Mouse (Mus musculus): ENCODE results near the gene Zcchc14. TPM values are rescaled to one million over a fixed set of nuclear protein-coding genes. Genes with fewer than 3 reads are reported as not detected.
"Not testable (repeated sequence)": the region's sequence is repeated elsewhere in the genome, so short reads cannot be mapped to it uniquely, and the experiment has no call there.

Zcchc14 gene
- total RNA-seq, 2 experiments from 2014 or later: 60.9 to 65.2 TPM

GRCm38 (mm10) chr8:121631645-121632071 lies 21.0 kb downstream of the Zcchc14 start:
- DNase-seq (ENCODE audit: low spot score in 2 of 2): no peak

- no peak for DNase-seq (ENCODE audit: low spot score in 2 of 2)
Observed at GRCm38 (mm10) chr8:121628681-121629080, 24.0 kb downstream of the Zcchc14 start.

DNA sequence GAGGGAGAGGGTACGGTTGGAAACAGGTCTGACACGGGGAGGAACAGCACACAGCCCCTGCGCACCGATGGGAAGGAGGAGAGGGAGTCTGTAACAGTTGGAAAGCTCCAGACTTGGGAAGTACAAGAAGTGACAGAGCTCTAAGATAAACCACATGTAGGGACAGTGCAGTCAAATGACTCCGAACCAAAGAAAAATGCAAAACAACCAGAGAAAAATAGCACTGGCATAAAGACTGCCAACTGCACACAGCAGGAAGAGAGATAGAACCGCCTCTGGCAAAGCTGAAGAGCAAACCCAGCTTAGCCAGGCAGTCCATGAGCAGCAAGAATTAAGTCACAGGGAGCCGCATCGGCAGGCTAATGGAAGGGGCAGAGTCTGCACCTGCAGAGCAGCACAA lies 29.7 kb downstream of the Zcchc14 start:
- DNase-seq (ENCODE audit: low spot score in 2 of 2): no peak

GRCm38 (mm10) chr8:121621879-121622278 lies 30.8 kb downstream of the Zcchc14 start:
- DNase-seq (ENCODE audit: low spot score in 2 of 2): no peak

- no peak for DNase-seq (ENCODE audit: low spot score in 2 of 2)
Observed at GRCm38 (mm10) chr8:121620801-121621516, 31.7 kb downstream of the Zcchc14 start.

GRCm38 (mm10) chr8:121619401-121619995 lies 33.2 kb downstream of the Zcchc14 start:
- no peak for DNase-seq (ENCODE audit: low spot score in 2 of 2)

- DNase-seq (ENCODE audit: low spot score in 2 of 2): no peak
Observed at GRCm38 (mm10) chr8:121613419-121613818, 39.3 kb downstream of the Zcchc14 start.

DNA sequence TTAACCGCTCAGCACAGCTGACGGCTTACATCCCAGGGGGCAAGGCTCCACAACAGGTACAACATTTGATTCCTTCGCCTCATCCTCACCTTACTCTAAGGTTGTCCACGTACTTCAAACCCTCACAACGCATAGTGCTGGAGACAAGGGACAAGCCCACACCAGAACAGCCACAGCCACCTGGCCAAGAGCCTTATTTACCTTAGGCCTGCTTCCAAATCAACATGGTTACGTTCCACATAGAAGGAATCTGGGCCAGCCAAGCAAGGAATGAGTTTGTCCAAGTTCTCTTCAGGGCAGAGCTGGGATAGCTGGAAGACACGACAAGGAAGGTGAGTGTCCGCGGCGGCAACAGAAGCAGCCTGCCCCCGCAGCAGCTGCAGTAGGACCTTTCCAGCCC lies 42.8 kb downstream of the Zcchc14 start:
- DNase-seq (ENCODE audit: low spot score in 2 of 2): no peak

DNA sequence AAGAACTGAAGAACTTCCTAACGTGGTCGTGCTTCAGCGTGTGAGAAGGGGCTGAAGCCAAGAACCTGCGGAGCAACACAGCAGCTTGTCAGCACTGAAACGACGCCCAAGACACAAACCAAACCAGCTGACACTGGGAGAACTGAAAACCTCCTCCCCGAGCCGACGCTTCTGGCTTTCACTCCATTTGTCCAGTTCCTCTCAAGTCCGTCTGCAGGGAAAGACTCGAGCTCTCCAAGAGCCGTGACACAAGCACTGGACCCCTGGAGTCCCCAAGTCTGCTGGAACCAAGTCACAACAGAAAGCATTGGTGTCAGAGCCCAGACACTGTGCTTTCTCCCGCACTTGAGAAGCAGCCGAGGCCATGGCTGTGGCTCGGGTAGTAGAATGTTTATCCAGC lies 43.5 kb downstream of the Zcchc14 start:
- no peak for DNase-seq (ENCODE audit: low spot score in 2 of 2)

DNA sequence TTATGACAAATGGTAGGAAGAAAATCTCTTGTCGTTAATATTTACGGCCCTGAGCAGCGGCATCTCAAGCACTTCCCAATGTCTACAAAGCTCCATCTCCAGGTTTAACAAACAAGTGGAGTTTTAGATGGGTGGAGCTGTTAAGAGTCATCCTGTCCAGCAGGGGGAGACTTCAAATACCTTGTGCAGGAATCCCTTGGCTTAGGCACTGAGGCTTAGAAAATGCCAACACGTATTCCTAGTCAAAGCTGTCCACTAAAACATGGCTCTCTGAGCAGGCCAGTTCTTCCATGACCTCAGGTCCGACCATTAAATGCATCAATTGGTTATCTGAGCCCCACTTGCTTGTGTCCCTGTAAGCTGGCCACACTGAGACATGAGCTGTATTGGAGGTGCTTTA lies 45.0 kb downstream of the Zcchc14 start:
- no peak for DNase-seq (ENCODE audit: low spot score in 2 of 2)

DNA sequence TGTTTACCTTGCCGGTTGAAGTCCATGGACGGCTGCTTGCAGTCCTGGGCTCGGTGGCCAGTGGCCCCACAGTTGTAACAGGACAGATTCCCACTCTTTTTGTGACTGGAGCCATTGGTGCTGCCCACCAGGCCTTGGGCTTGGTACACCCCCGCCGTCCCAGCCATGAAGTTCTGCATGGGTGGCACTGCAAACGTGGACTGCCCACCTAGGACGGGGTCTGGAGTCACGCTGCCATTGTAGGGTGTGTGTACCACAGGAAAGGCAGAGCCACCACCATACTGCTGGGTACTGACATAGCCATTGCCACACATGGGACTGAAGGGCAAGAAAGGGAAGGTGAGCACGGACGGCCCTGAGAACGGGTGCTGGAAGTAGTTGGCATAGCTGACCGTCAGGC lies 48.9 kb downstream of the Zcchc14 start:
- DNase-seq (ENCODE audit: low spot score in 2 of 2): no peak

GRCm38 (mm10) chr8:121602860-121603259 lies 49.8 kb downstream of the Zcchc14 start:
- DNase-seq (ENCODE audit: low spot score in 2 of 2): peak in 1 of 2 experiments; percentile 61

DNA sequence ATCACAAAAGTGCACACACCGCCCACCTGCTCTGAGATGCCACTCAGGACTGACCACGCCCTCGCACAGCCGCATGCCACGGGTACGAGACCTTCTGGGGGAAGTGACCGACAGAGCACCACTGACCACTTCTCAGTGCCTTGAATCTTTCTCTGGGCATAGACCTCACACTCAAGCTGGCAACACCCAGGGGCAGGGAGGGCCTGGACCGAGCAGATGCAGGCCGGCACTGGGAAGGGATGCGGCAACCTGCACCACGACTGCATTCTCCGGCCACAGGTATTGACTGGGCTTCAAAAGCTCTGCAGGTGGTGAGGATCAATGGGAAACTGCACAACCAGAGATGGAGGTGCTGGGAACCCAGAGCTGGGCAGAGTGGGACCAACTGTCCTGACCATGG lies 50.3 kb downstream of the Zcchc14 start:
- no peak for DNase-seq (ENCODE audit: low spot score in 2 of 2)

DNA sequence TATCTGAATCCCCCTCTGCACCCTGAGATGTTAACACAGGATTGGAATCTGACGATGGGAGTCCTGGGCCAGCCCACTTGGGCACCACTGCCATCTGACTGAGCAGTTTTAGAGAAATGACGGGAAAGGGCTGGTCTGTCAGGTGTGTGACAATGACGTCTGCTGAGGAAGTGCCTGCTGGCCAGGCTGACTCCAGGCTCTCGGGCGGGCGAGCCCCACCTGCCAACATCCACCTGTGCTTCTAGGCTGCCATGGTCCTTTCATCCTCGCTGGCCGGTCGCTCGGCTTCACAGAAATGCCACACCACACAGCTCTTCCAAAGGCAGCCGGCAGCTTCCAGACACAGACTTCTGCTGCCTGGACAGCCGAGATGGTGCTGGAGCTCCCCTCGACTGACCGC lies 52.9 kb downstream of the Zcchc14 start:
- DNase-seq (ENCODE audit: low spot score in 2 of 2): no peak

DNA sequence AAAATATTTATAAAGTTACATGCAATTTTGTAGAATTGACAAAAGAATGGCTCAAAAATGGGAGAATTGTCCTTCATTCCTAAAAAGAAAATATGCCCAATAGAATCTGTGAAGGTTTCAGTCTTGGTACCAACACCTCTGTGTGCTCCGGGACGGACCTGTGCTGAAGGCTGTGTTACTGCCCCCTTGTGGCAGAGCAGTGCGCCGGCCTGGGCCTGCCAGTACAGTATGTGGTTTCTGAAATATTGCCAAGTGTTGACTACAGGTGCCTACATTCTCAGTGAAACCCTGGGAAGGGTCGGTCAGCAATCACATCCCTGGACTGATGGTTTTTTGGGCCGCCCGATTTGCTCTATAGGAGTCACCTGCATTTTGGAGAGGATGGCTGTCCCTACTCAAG lies 53.8 kb downstream of the Zcchc14 start:
- DNase-seq (ENCODE audit: low spot score in 2 of 2): peak; percentile 59 to 62

DNA sequence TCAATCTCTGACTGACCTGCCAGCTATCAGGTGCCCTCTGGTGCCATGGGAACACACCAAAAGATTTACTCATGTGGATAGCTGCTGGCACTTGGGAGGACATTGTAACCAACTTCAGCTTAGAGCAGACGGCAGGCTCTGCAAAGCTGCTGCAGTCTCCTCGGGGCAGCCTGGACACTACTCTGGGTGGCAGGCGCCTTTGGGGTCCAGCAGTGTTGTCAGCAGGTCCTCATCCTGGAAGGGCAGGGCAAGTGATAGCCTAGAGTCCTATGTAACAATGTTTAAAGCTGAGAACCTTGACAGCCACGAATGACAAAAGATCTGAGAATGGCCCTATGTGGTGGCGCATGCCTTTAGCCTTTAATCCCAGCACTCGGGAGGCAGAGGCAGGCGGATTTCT lies 54.5 kb downstream of the Zcchc14 start:
- no peak for DNase-seq (ENCODE audit: low spot score in 2 of 2)

DNA sequence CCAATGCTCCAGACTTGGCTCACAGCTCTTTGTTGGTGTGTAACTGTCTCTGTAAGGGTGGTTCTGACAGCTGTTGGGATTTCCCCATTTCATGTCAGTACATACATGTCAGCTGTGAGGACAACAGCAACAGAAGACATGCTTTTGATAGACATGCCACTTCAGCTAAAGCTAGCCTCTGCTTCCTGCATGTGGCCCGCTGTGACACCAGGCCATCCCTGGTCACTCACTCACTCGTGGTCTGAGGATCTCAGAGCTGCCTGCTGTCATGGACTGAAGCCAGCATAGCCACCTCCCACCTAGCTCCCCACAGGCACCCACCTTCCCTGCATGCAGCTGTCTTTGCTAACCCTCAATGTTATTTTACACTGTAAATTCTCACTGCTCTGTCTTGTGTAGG lies 55.2 kb downstream of the Zcchc14 start:
- DNase-seq (ENCODE audit: low spot score in 2 of 2): not testable (repeated sequence)

DNA sequence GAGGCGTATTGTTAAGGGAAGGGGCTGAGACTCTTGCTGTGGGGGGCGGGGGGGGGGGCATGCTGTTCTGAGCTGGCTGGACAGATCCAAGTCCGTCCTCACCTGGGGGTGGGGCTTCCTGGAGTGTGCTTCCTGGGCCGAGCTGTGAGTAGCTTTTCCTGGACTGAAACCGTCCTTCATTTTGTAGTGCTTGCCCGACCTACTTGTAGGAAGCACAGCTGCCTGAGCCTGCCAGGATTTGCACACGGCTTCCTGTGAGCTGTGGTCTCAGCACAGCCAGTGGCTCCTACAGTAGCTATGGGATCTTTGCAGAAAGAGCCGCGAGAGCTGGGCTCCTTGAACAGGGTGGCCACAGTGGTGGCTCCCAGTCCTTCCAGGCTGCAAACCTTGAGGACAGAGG lies 58.7 kb downstream of the Zcchc14 start:
- no peak for DNase-seq (ENCODE audit: low spot score in 2 of 2)

DNA sequence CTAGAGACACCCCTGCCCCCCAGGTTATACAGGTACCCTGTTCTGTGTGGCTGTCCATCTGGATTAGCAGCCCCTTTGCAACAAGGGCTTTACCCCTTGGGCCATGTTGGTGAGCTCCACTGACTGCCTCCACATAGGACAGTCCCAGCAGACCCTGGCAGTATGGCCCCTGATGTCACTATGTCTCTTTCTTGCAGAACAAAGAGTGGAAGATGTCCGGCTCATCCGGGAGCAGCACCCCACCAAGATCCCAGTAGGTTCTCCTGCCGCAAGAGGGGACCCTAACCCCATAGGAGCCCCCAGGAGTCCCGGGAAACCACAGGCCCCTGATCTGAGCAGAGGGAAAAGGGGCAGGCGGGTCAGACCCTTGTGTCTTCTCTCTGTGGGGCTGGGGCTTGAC lies 59.4 kb downstream of the Zcchc14 start:
- DNase-seq (ENCODE audit: low spot score in 2 of 2): no peak

DNA sequence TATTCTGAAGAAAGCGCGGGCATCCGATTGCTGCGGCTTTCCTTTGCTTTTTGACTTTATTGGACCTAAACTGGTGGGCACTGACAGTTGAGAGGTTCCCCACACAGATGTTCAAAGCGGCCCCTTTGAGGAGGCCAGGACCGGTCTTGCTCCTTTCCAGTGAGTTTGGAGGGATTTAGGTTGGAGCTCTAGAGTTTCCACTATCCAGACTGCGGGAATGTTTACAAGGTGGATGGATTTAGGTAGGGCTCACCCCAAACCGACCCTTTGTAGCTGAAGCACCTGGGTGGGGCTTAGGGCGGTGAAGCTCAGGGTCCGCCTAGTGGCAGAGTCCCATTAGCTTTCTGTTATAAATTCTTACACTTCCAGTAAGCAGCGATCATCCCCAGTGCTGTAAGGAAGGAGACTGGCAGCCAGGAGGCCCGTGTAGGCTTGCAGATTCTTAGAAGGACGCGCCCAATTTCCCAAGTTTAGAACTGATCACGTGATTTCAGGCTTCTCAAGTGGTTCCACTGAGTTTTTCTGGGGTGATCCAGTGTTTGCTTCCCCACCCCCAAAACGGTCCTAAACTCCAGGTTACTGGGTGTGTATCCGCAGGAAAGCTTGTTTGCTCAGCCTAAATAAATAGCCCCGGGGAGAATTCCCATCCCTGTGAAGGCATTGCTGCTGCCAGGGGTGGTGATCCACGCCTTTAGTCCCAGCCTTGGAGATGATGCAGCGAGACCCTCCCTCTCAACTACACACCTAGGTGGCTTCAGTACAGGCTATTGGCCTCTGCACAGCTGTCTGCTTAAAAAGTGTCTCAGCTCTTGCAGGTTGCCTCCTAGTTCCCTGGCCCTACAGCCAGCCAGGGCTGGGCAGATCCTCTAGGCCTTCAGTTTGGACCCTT lies 61.3 kb downstream of the Zcchc14 start:
- no peak for DNase-seq (ENCODE audit: low spot score in 2 of 2)

- peak; percentile 90 to 94 for DNase-seq (ENCODE audit: low spot score in 2 of 2)
Observed at GRCm38 (mm10) chr8:121590203-121591177, 62.2 kb downstream of the Zcchc14 start, which contains the start of gene Map1lc3b. Gene Map1lc3b (plus strand): TSS chr8:121590361.

Measured in adrenal gland, postnatal 4 days (tissue).